Mouse (Mus musculus): Measurements from ENCODE around the gene Ulbp1.

- TF ChIP-seq POLR2A (IDR thresholded peaks at IDR 0.05; ENCODE audit: insufficient read length, low read depth) (no peak), MYOD1 (IDR thresholded peaks at IDR 0.05; ENCODE audit: control insufficient read depth in 1 of 3, insufficient read length in 2 of 3, low read depth in 2 of 3) (no peak), CEBPB (IDR thresholded peaks at IDR 0.05; ENCODE audit: insufficient read depth, poor library complexity, severe bottlenecking) (no peak), POLR2AphosphoS2 (IDR thresholded peaks at IDR 0.05; ENCODE audit: insufficient read length, low read depth) (no peak), MAX (IDR thresholded peaks at IDR 0.05; ENCODE audit: low read depth) (no peak), MYOG (IDR thresholded peaks at IDR 0.05; ENCODE audit: control insufficient read depth in 1 of 3, insufficient read depth in 1 of 3, insufficient read length in 2 of 3, low read depth in 2 of 3) (no peak), REST (IDR thresholded peaks at IDR 0.05; ENCODE audit: insufficient read depth, insufficient read length) (no peak), USF1 (IDR thresholded peaks at IDR 0.05; ENCODE audit: low read depth) (no peak), TCF12 (IDR thresholded peaks at IDR 0.05; ENCODE audit: insufficient read depth, poor library complexity, severe bottlenecking) (no peak), E2F4 (IDR thresholded peaks at IDR 0.05; ENCODE audit: insufficient read depth) (no peak)
Measured at GRCm38 (mm10) chr10:7393143-7394035, 80.0 kb downstream of the Ulbp1 start.

All from myocyte (in vitro differentiated cells).